Mouse (Mus musculus) E14TG2a.4 (cell line): ENCODE data around the gene Chpf2.

ENCODE experiments used
- CTCF ChIP-seq: conservative IDR thresholded peaks from 2 replicates; pipeline ENCODE4 v1.5.1; 2014; ENCODE audit warnings: low read length
- POU5F1 ChIP-seq: IDR thresholded peaks from 2 replicates; pipeline ENCODE4 v1.6.1; 2014; ENCODE audit warnings: low read length, borderline replicate concordance

GRCm38 (mm10) chr5:24587200-24587577 lies 648 bp downstream of the Chpf2 start:
- no peak for TF ChIP-seq CTCF
- TF ChIP-seq POU5F1, result no peak
